16 mouse cellular contexts compared by ENCODE assay signal in genomic region chr5:103795121-103795520, GRCm38 (mm10).
"Had no signal": no experiment of that assay in that cellular context is flagged by ENCODE, and none has a peak within 500 bp of the region (broad histone marks: within the 10 kb centered on the region; RNA-seq: fewer than 3 reads in every experiment).

No protein-coding gene starts in this region.

- H3K27ac ChIP-seq: neural tube, embryonic 12.5 days; neural tube, embryonic 13.5 days; neural tube, embryonic 15.5 days; stomach, embryonic 15.5 days; stomach, postnatal 0 days had no signal

- DNase-seq: retina, postnatal 1 day; right cerebral cortex, adult 18-20 months; right cerebral cortex, postnatal 14 days; right cerebral cortex, postnatal 25 days; right cerebral cortex, postnatal 4 days; spleen, adult 18-20 months; thymus, adult 18-20 months; thymus, adult 2 months; thymus, postnatal 14 days; thymus, postnatal 25 days; thymus, postnatal 36 days had no signal

- H3K27me3 ChIP-seq: neural tube, embryonic 12.5 days; neural tube, embryonic 13.5 days; neural tube, embryonic 15.5 days; stomach, embryonic 15.5 days had no signal

- H3K4me1 ChIP-seq: stomach, embryonic 15.5 days had no signal

- H3K4me3 ChIP-seq: neural tube, embryonic 12.5 days; neural tube, embryonic 13.5 days; neural tube, embryonic 15.5 days; stomach, embryonic 15.5 days had no signal

- H3K4me2 ChIP-seq: neural tube, embryonic 12.5 days; neural tube, embryonic 13.5 days; neural tube, embryonic 15.5 days; stomach, embryonic 15.5 days had no signal

- H3K9ac ChIP-seq: neural tube, embryonic 12.5 days; neural tube, embryonic 13.5 days; neural tube, embryonic 15.5 days; stomach, embryonic 15.5 days had no signal

- H3K9me3 ChIP-seq: neural tube, embryonic 12.5 days; neural tube, embryonic 13.5 days; neural tube, embryonic 15.5 days; stomach, embryonic 15.5 days had no signal

- H3K36me3 ChIP-seq: neural tube, embryonic 12.5 days; neural tube, embryonic 13.5 days; neural tube, embryonic 15.5 days; stomach, embryonic 15.5 days had no signal
